Mouse (Mus musculus): ENCODE measurements at regions not wholly inside any gene's neighbourhood (a gene's known extent, or its start where the extent isn't known, plus 50 kb on each side); places are given as distances from the start of the nearest gene placed in this dataset.

- Histone ChIP-seq H3K27ac (no peak overlapping the region), H3K4me2 (ENCODE audit: low read length) (no peak overlapping the region), H3K36me3 (ENCODE audit: insufficient read depth, low read length) (no peaks in the 10 kb centered on the region), H3K4me3 (replicated peaks; ENCODE audit: low read depth, low read length) (no peak overlapping the region), H3K9ac (ENCODE audit: low read depth, low read length) (no peak overlapping the region), H3K4me1 (replicated peaks; ENCODE audit: insufficient read depth, low read length) (no peaks in the 10 kb centered on the region; the same call in 1 of the 2 replicates), H3K27me3 (ENCODE audit: insufficient read depth, low read length) (no peaks in the 10 kb centered on the region), H3K9me3 (replicated peaks; ENCODE audit: low read length) (no peaks in the 10 kb centered on the region)
- TF ChIP-seq CTCF (IDR thresholded peaks at IDR 0.05; ENCODE audit: low read depth), result no peak
- no peak for DNase-seq (ENCODE audit: low spot score)
- ATAC-seq (replicated peaks; ENCODE audit: low FRiP score, low read depth), result no peak
- 70% methylated on average over 6 of the region's 6 CpGs for WGBS
These were observed 123.3 kb downstream of the Psat1 start for GRCm38 (mm10) chr19:15823688-15824371.

DNA sequence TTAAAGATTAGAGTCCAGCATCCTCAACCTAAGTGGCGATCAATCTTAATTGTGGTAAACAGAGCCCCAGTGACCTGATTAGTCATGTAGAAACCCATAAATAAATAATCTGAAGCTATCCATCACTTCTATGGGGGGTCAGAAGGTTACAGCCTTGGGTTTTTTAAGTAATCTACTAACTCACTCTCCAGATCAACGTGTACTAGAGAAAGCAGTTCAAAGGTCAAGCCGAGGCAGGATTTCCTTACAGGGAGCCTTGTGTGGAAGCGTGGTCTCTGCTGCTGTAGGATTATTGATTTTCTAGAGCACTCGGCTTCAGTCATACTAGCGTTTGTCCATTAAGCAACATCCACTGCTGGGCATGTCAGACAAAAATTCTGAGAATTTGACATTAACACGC lies 127.1 kb downstream of the Psat1 start:
- Histone ChIP-seq H3K9ac (ENCODE audit: low read depth, low read length) (no peak overlapping the region), H3K9me3 (replicated peaks; ENCODE audit: low read length) (no peaks in the 10 kb centered on the region), H3K27me3 (ENCODE audit: insufficient read depth, low read length) (no peaks in the 10 kb centered on the region), H3K27ac (no peak overlapping the region), H3K4me2 (ENCODE audit: low read length) (no peak overlapping the region), H3K36me3 (ENCODE audit: insufficient read depth, low read length) (no peaks in the 10 kb centered on the region), H3K4me3 (replicated peaks; ENCODE audit: low read depth, low read length) (no peak overlapping the region), H3K4me1 (replicated peaks; ENCODE audit: insufficient read depth, low read length) (no peaks in the 10 kb centered on the region)
- ATAC-seq (replicated peaks; ENCODE audit: low FRiP score, low read depth) (no peak), DNase-seq (ENCODE audit: low spot score) (peak; percentile 58)
- TF ChIP-seq CTCF (IDR thresholded peaks at IDR 0.05; ENCODE audit: low read depth), result no peak
- 16% methylated on average over 7 of the region's 7 CpGs for WGBS

DNA sequence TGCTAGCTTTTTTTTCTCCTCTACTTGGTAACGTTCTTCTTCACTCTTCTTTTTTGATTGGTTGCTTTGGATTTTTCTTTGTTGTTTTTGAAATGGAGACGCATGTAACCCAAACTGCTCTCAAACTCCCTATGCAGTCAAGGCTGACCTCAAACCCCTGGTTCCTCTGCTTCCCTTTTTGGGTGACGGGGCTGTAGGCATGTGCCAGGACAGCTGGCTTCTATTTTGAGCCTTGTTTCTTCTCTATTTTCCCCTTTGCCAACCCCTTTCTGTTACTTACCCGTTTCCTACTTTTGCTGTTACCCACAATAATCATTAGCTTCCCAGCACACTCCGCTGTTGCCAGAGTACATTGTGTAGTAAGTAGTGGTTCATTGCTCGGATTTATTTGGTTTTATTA lies 132.0 kb downstream of the Psat1 start:
- no peak for DNase-seq (ENCODE audit: low spot score)
- WGBS, result 48% methylated on average over 6 of the region's 6 CpGs
- Histone ChIP-seq H3K4me3 (replicated peaks; ENCODE audit: low read depth, low read length) (no peak overlapping the region), H3K9ac (ENCODE audit: low read depth, low read length) (no peak overlapping the region), H3K4me1 (replicated peaks; ENCODE audit: insufficient read depth, low read length) (no peaks in the 10 kb centered on the region), H3K4me2 (ENCODE audit: low read length) (no peak overlapping the region), H3K36me3 (ENCODE audit: insufficient read depth, low read length) (no peaks in the 10 kb centered on the region), H3K9me3 (replicated peaks; ENCODE audit: low read length) (no peaks in the 10 kb centered on the region), H3K27me3 (ENCODE audit: insufficient read depth, low read length) (no peaks in the 10 kb centered on the region), H3K27ac (no peak overlapping the region)
- ATAC-seq (replicated peaks; ENCODE audit: low FRiP score, low read depth), result no peak
- no peak for TF ChIP-seq CTCF (IDR thresholded peaks at IDR 0.05; ENCODE audit: low read depth)

- H3K9ac ChIP-seq (ENCODE audit: low read depth, low read length), result no peak overlapping the region
- no peaks in the 10 kb centered on the region for H3K36me3 ChIP-seq (ENCODE audit: insufficient read depth, low read length)
- no peak for TF ChIP-seq CTCF (IDR thresholded peaks at IDR 0.05; ENCODE audit: low read depth)
- no peaks in the 10 kb centered on the region for H3K27me3 ChIP-seq (ENCODE audit: insufficient read depth, low read length)
- H3K27ac ChIP-seq, result no peak overlapping the region
- no peak overlapping the region for H3K4me3 ChIP-seq (replicated peaks; ENCODE audit: low read depth, low read length)
- no peak for DNase-seq (ENCODE audit: low spot score)
- ATAC-seq (replicated peaks; ENCODE audit: low FRiP score, low read depth), result no peak
- H3K4me1 ChIP-seq (replicated peaks; ENCODE audit: insufficient read depth, low read length), result no peaks in the 10 kb centered on the region
- H3K9me3 ChIP-seq (replicated peaks; ENCODE audit: low read length), result no peaks in the 10 kb centered on the region
- no peak overlapping the region for H3K4me2 ChIP-seq (ENCODE audit: low read length)
- 88% methylated on average over 5 of the region's 5 CpGs for WGBS
These were observed 138.1 kb downstream of the Psat1 start for GRCm38 (mm10) chr19:15809008-15809407.

DNA sequence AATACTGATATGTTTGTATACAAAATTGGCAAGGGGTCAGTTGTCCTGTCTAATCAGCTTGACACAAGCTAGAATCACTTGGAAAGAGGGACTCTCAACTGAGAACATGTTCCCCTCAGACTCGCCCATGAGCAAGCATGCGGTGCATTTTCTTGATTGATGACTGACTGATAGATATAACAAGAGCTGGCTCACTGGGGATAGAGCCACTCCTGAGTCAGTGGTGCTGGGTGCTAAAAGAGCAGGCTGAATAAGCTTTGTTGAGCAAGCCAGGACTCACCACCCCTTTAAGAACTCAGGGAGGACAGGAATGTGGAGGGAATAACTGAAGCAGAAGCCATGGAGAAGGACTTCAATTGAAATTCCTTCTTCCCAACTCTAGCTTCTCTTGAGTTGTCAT lies 139.5 kb downstream of the Psat1 start:
- Histone ChIP-seq H3K4me3 (replicated peaks; ENCODE audit: low read depth, low read length) (no peak overlapping the region), H3K4me2 (ENCODE audit: low read length) (no peak overlapping the region), H3K9ac (ENCODE audit: low read depth, low read length) (no peak overlapping the region), H3K4me1 (replicated peaks; ENCODE audit: insufficient read depth, low read length) (no peaks in the 10 kb centered on the region), H3K27ac (no peak overlapping the region), H3K27me3 (ENCODE audit: insufficient read depth, low read length) (peaks cover 5% of the 10 kb centered on the region; the same call in 1 of the 2 replicates), H3K36me3 (ENCODE audit: insufficient read depth, low read length) (no peaks in the 10 kb centered on the region), H3K9me3 (replicated peaks; ENCODE audit: low read length) (no peaks in the 10 kb centered on the region)
- DNase-seq (ENCODE audit: low spot score) (no peak), ATAC-seq (replicated peaks; ENCODE audit: low FRiP score, low read depth) (no peak)
- WGBS, result 95% methylated on average over 2 of the region's 2 CpGs
- no peak for TF ChIP-seq CTCF (IDR thresholded peaks at IDR 0.05; ENCODE audit: low read depth)

DNA sequence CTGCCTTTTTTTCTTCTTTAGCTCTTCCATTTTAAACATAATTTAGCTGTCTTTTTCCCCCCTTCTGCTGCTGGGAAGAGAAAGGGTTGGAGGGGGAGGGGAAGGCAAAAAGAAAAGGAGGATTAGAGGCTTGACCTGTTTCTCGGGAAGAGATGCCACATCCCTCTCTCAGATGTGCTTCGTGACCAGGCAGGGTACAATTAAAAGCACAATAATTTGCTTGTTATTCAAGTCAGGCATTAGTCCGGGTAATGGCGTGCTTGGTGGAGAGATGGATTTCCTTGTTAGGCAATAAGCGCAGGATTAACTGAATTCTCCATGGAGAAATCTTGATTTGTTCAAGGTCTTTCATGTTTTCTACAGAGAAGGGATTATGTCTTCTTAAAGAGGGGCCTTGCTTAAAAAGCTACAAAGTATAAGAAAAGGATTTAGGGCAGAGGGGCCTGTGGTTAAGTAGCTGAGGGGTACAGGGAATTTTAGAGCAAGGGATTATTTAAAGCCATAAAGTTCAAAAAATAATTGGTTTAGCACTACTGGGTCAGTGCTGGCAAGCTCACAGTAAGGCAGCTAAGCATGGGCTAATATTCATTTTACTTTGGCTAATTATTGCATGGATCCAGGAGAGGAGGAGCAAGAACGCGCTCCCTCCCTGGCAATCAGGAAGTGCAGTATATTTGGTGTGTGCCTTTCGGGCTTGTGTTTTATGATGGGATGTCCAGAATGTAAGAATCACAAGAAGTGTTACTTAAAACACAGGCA lies 143.8 kb downstream of the Psat1 start:
- Histone ChIP-seq H3K9me3 (replicated peaks; ENCODE audit: low read length) (no peaks in the 10 kb centered on the region), H3K4me2 (ENCODE audit: low read length) (no peak overlapping the region), H3K4me3 (replicated peaks; ENCODE audit: low read depth, low read length) (no peak overlapping the region), H3K27ac (no peak overlapping the region), H3K36me3 (ENCODE audit: insufficient read depth, low read length) (no peaks in the 10 kb centered on the region), H3K4me1 (replicated peaks; ENCODE audit: insufficient read depth, low read length) (peaks cover 5% of the 10 kb centered on the region; the same call in 1 of the 2 replicates), H3K9ac (ENCODE audit: low read depth, low read length) (no peak overlapping the region), H3K27me3 (ENCODE audit: insufficient read depth, low read length) (peaks cover 5% of the 10 kb centered on the region; the same call in 1 of the 2 replicates)
- ATAC-seq (replicated peaks; ENCODE audit: low FRiP score, low read depth), result no peak
- DNase-seq (ENCODE audit: low spot score), result no peak
- WGBS, result 65% methylated on average over 8 of the region's 8 CpGs
- no peak for TF ChIP-seq CTCF (IDR thresholded peaks at IDR 0.05; ENCODE audit: low read depth)

Data from kidney, postnatal 0 days (tissue).